Mouse (Mus musculus) brain, embryonic 14.5 days (tissue): ENCODE data around the gene Slc39a11. TPM values are rescaled to one million over a fixed set of nuclear protein-coding genes. Genes with fewer than 3 reads are reported as not detected.
A peak's percentile ranks its signal among the peaks of the same experiment; 100 is the strongest.

Source experiments
- DNase-seq: peaks from one replicate; pipeline ENCODE4 v3.0.0-alpha.2; 2011; ENCODE audit warnings: low read depth
- CTCF ChIP-seq: fragments of 200-500 bp; IDR thresholded peaks from 2 replicates; pipeline ENCODE4 v1.5.1; 2012; ENCODE audit warnings: inconsistent platforms, mild to moderate bottlenecking, moderate library complexity, borderline replicate concordance; ENCODE audit not compliant: insufficient read depth, insufficient read length; ENCODE audit errors: extremely low read depth
- POLR2A ChIP-seq: fragments of 200-500 bp; IDR thresholded peaks from 2 replicates; pipeline ENCODE4 v1.6.1; 2012; ENCODE audit warnings: mild to moderate bottlenecking, inconsistent platforms, borderline replicate concordance; ENCODE audit not compliant: poor library complexity, insufficient read depth, insufficient read length, severe bottlenecking; ENCODE audit errors: extremely low read depth
- polyA plus RNA-seq: library from polyadenylated mRNA; depleted of rRNA; stranded (reverse); fragments of >200 nt; gene quantifications from 2 replicates; pipeline ENCODE4 v1.2.3, GENCODE M21; 2012

Gene Slc39a11
- polyA plus RNA-seq, 1 experiment, result 24.3 TPM

GRCm38 (mm10) chr11:113630642-113631041 is 19.2 kb downstream of the Slc39a11 start:
- no peak for TF ChIP-seq POLR2A
- TF ChIP-seq CTCF, result peak; percentile 57; the same call in 1 of the 2 replicates
- DNase-seq, result peak; percentile 67

DNA sequence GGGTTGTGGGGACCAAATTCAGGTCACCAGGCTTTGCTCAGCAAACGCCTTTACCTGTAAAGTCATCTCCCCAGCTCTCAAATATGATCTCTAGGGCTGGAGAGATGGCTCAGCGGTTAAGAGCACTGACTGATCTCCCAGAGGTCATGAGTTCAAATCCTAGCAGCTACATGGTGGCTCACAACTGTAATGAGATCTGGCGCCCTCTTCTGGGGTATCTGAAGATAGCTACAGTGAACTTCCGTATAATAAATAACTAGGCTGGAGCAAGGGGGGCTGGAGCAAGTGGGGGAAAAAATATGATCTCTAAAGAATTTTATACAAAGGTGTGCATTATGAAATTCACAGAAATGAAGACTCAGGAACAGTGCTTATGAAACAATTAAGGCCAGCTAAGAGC is 22.1 kb downstream of the Slc39a11 start:
- no peak for DNase-seq
- TF ChIP-seq POLR2A (no peak), CTCF (peak; percentile 47; the same call in 1 of the 2 replicates)

- TF ChIP-seq POLR2A (no peak), CTCF (no peak)
- DNase-seq, result no peak
Measured at GRCm38 (mm10) chr11:113625437-113625836, 24.4 kb downstream of the Slc39a11 start.

GRCm38 (mm10) chr11:113622028-113622427 is 27.9 kb downstream of the Slc39a11 start:
- TF ChIP-seq CTCF, result no peak
- TF ChIP-seq POLR2A, result no peak
- DNase-seq, result no peak

- TF ChIP-seq CTCF, result no peak
- no peak for TF ChIP-seq POLR2A
- DNase-seq, result no peak
Measured at GRCm38 (mm10) chr11:113621001-113621400, 28.9 kb downstream of the Slc39a11 start.

GRCm38 (mm10) chr11:113619420-113620080 is 30.3 kb downstream of the Slc39a11 start:
- DNase-seq, result no peak
- TF ChIP-seq CTCF, result no peak
- TF ChIP-seq POLR2A, result no peak

DNA sequence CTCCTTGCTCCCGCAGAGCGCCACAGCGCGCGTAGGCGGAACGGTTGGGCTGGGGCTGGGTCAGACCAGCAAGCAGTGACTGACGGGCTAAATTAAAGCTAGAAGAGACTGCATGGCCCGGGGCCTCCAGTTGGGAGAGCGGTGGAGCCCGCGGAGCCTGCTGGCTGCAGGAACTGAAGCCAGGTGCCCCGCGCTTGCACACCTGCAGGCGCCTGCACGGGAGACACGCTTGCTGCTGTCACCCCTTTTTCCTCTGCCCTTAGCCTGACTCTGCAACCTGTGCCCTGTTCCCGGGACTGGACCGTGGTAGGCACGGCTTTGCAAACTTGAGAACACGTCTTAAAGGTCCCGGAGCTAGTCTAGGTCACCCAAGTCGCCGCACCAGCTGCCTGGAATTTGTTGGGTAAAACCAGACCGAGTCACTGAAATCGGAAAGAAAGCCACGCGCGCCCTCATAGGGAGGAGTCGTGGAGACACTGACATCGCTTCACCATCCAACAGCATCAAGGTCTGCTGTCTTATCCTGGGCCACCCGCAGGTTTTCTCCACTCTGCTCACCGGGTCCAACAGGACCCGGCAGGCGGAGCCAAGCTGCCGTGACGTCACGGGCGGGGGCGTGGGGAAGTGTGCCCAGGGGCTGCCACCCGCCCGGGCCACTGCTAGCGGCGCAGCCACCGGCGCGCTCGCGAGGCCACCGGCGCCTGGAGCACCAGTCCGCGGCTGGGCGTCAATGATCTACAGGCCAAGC is 31.0 kb downstream of the Slc39a11 start, which contains the start of gene Sstr2:
TSS of gene Sstr2 (plus strand) at position 671 of the 748 bp plus-strand sequence.
- TF ChIP-seq POLR2A (peak; percentile 43; the same call in 1 of the 2 replicates), CTCF (no peak)
- peak; percentile 89 for DNase-seq

DNA sequence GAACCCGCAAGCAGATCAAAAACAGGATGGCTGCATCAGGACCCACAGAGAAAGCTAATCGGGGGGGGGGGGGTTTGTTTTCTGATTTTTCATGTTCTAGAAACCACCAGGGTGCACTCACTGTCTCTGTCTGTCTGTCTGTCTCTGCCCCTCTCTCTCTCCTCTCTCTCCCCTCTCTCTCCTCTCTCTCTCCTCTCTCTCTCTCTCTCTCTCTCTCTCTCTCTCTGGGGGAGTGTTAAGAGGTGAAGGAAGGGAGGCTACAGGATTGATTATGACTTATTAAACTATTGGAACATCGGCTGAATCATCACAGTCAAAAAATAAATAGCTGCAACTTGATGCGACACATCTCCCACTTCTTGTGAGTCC is 31.6 kb downstream of the Slc39a11 start:
- no peak for DNase-seq
- TF ChIP-seq POLR2A (no peak), CTCF (no peak)

GRCm38 (mm10) chr11:113617132-113617911 is 32.6 kb downstream of the Slc39a11 start:
- DNase-seq, result peak; percentile 76
- TF ChIP-seq POLR2A, result no peak
- peak; percentile 59; the same call in 1 of the 2 replicates for TF ChIP-seq CTCF

DNA sequence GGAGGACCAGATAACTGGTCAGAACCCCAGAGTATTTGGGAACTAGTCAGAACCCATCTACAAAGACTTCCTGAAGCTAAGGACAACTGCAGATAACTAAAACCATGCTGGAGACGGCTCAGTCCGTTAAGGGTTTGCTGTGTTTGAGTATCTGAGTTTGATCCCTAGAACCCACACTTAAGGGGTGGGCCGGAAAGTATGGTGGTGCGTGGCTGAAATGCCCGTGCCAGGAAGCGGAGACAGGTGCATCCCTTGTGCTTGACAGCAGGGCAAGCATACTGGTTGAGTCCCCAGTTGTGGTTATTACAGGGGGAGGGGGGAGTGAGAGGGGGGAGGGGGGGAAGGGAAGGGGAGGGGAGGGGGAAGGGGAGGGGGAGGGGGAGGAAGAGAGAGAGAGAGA is 35.4 kb downstream of the Slc39a11 start:
- DNase-seq, result no peak
- TF ChIP-seq CTCF (no peak), POLR2A (no peak)
